Mouse (Mus musculus) kidney, postnatal 0 days (tissue): ENCODE results near the gene Gorasp1. TPM values are rescaled to one million over a fixed set of nuclear protein-coding genes. Genes with fewer than 3 reads are reported as not detected.

Experiments
- ATAC-seq: fragments of 200-750 bp; cut with Nextera tagmentation; replicated peaks from 2 replicates; pipeline ENCODE4 v1.8.0; 2017; ENCODE audit warnings: low read depth, moderate number of reproducible peaks, moderate TSS enrichment, moderate library complexity; ENCODE audit not compliant: low FRiP score
- DNase-seq: peaks from one replicate; pipeline ENCODE4 v3.0.0-alpha.2; 2016; ENCODE audit warnings: low spot score
- H3K27ac ChIP-seq: fragments of 300-500 bp; sonication (generic); 2 replicates; pipeline ENCODE4 v1.5.1; 2014; ENCODE audit warnings: mild to moderate bottlenecking
- H3K27me3 ChIP-seq: fragments of 300-500 bp; sonication (generic); 2 replicates; pipeline ENCODE4 v1.6.1; 2014; ENCODE audit warnings: low read length, mixed read lengths; ENCODE audit not compliant: insufficient read depth
- H3K36me3 ChIP-seq: fragments of 300-500 bp; sonication (generic); 2 replicates; pipeline ENCODE4 v1.6.1; 2014; ENCODE audit warnings: low read length, mixed read lengths; ENCODE audit not compliant: insufficient read depth
- H3K4me1 ChIP-seq: fragments of 300-500 bp; sonication (generic); replicated peaks from 2 replicates; pipeline ENCODE4 v1.6.1; 2014; ENCODE audit warnings: antibody characterized with exemption, low read length, mixed read lengths; ENCODE audit not compliant: insufficient read depth
- H3K4me2 ChIP-seq: fragments of 300-500 bp; sonication (generic); 2 replicates; pipeline ENCODE4 v1.6.1; 2014; ENCODE audit warnings: mild to moderate bottlenecking, low read length, moderate library complexity, mixed read lengths
- H3K4me3 ChIP-seq: fragments of 300-500 bp; sonication (generic); replicated peaks from 2 replicates; pipeline ENCODE4 v1.5.1; 2014; ENCODE audit warnings: low read depth, low read length
- H3K9ac ChIP-seq: fragments of 300-500 bp; sonication (generic); 2 replicates; pipeline ENCODE4 v1.6.1; 2014; ENCODE audit warnings: low read depth, low read length
- H3K9me3 ChIP-seq: fragments of 300-500 bp; sonication (generic); replicated peaks from 2 replicates; pipeline ENCODE4 v1.6.1; 2016; ENCODE audit warnings: low read length, inconsistent platforms, mixed read lengths
- CTCF ChIP-seq: IDR thresholded peaks from 2 replicates; pipeline ENCODE4 v1.5.1; 2016; ENCODE audit warnings: antibody characterized with exemption, low read depth, mild to moderate bottlenecking, moderate library complexity
- WGBS: fragments of 180-500 bp; shearing (Covaris S2); extraction: QIAGEN DNeasy Blood & Tissue Kit; methylation state at CpG from one replicate; pipeline ENCODE4 v1.1.7; 2014; 5-methylcytosine and 5-hydroxymethylcytosine counted together
- polyA plus RNA-seq: library from polyadenylated mRNA; unstranded; fragments of >200 nt; fragmentation: Nextera tagmentation; extraction: Ambion mirVana; gene quantifications from 2 replicates; pipeline ENCODE4 v1.2.1, GENCODE M21; 2015

Gorasp1 gene
- polyA plus RNA-seq, 1 experiment from 2014 or later: 19.1 TPM

GRCm38 (mm10) chr9:119978151-119978810 is 40.9 kb upstream of the Gorasp1 start:
- H3K36me3 ChIP-seq: peaks cover 12% of the 10 kb centered on the region
- peaks cover 56% of the 10 kb centered on the region for H3K4me1 ChIP-seq
- peak overlapping the region; percentile 37 for H3K4me2 ChIP-seq
- ATAC-seq (no peak), DNase-seq (peak; percentile 41)
- H3K4me3 ChIP-seq: no peak overlapping the region
- TF ChIP-seq CTCF: no peak
- no peaks in the 10 kb centered on the region for H3K27me3 ChIP-seq
- no peak overlapping the region for H3K9ac ChIP-seq
- no peaks in the 10 kb centered on the region for H3K9me3 ChIP-seq
- 26% methylated on average over 9 of the region's 9 CpGs for WGBS
- peak overlapping the region; percentile 66 for H3K27ac ChIP-seq

GRCm38 (mm10) chr9:119977557-119978060 is 40.2 kb upstream of the Gorasp1 start:
- Histone ChIP-seq H3K9ac (no peak overlapping the region), H3K4me2 (peak overlapping the region; percentile 37), H3K9me3 (no peaks in the 10 kb centered on the region), H3K36me3 (peaks cover 19% of the 10 kb centered on the region), H3K27me3 (no peaks in the 10 kb centered on the region), H3K4me3 (no peak overlapping the region), H3K27ac (peak overlapping the region; percentile 66), H3K4me1 (peaks cover 56% of the 10 kb centered on the region)
- 38% methylated on average over 5 of the region's 5 CpGs for WGBS
- DNase-seq (no peak), ATAC-seq (no peak)
- TF ChIP-seq CTCF: no peak

- Histone ChIP-seq H3K9me3 (no peaks in the 10 kb centered on the region), H3K4me2 (peak overlapping the region; percentile 37; the same call in 1 of the 2 replicates), H3K4me1 (peaks cover 49% of the 10 kb centered on the region), H3K27me3 (no peaks in the 10 kb centered on the region), H3K36me3 (peaks cover 26% of the 10 kb centered on the region), H3K27ac (peak overlapping the region; percentile 66; the same call in 1 of the 2 replicates), H3K9ac (no peak overlapping the region; the same call in 1 of the 2 replicates), H3K4me3 (no peak overlapping the region)
- ATAC-seq (no peak), DNase-seq (no peak)
- 25% methylated on average over 17 of the region's 17 CpGs for WGBS
- TF ChIP-seq CTCF: no peak
Observed at GRCm38 (mm10) chr9:119976704-119977556, 39.6 kb upstream of the Gorasp1 start.

GRCm38 (mm10) chr9:119975286-119975685 is 37.9 kb upstream of the Gorasp1 start:
- TF ChIP-seq CTCF: no peak
- Histone ChIP-seq H3K9ac (no peak overlapping the region), H3K27ac (no peak overlapping the region), H3K9me3 (no peaks in the 10 kb centered on the region), H3K4me1 (peaks cover 38% of the 10 kb centered on the region), H3K4me2 (no peak overlapping the region), H3K36me3 (peaks cover 34% of the 10 kb centered on the region), H3K27me3 (no peaks in the 10 kb centered on the region), H3K4me3 (no peak overlapping the region)
- 79% methylated on average over 4 of the region's 4 CpGs for WGBS
- no peak for DNase-seq
- no peak for ATAC-seq

GRCm38 (mm10) chr9:119974609-119975008 is 37.2 kb upstream of the Gorasp1 start:
- Histone ChIP-seq H3K27me3 (no peaks in the 10 kb centered on the region), H3K9me3 (no peaks in the 10 kb centered on the region), H3K9ac (no peak overlapping the region), H3K4me1 (peaks cover 38% of the 10 kb centered on the region), H3K27ac (no peak overlapping the region), H3K4me3 (no peak overlapping the region), H3K36me3 (peaks cover 34% of the 10 kb centered on the region), H3K4me2 (no peak overlapping the region)
- DNase-seq (no peak), ATAC-seq (no peak)
- peak; percentile 26; the same call in 1 of the 2 replicates for TF ChIP-seq CTCF
- WGBS: 85% methylated on average over 5 of the region's 5 CpGs

- WGBS: 94% methylated on average over 27 of the region's 27 CpGs
- TF ChIP-seq CTCF: peak; percentile 52
- Histone ChIP-seq H3K9me3 (no peaks in the 10 kb centered on the region), H3K9ac (no peak overlapping the region), H3K27ac (no peak overlapping the region), H3K4me2 (no peak overlapping the region), H3K27me3 (no peaks in the 10 kb centered on the region), H3K4me3 (no peak overlapping the region), H3K36me3 (peaks cover 34% of the 10 kb centered on the region), H3K4me1 (peaks cover 31% of the 10 kb centered on the region)
- ATAC-seq (no peak), DNase-seq (no peak)
Observed at GRCm38 (mm10) chr9:119973869-119974520, 36.6 kb upstream of the Gorasp1 start.
